Mouse (Mus musculus): ENCODE data around the gene Bckdhb. TPM values are rescaled to one million over a fixed set of nuclear protein-coding genes. Genes with fewer than 3 reads are reported as not detected.

Gene Bckdhb
- total and polyA plus RNA-seq, 3 experiments = 58.2 to 118 (median 97.5) TPM

DNA sequence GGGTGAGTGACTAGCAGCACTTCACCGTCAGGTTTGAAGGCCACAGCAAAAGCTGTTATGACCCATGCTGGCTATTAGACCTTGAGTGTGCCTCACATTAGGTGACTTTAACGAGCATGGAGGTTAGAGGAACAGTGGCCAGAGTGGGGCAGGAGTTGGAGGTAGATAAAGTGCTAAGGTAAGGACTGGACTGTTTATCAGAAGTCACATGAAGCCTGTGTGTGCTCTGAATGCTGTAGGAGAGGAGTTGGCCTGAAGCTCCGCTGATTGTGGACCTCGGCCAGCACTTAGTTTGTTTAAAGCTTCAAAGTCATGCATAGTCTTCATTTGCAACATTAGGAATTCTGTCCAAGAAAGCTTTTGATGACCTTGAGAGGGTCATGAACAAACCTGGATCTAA is 26.4 kb downstream of the Bckdhb start:
- no peak overlapping the region for H3K4me3 ChIP-seq
- H3K27ac ChIP-seq = no peak overlapping the region
- no peak for DNase-seq
- H3K27me3 ChIP-seq (ENCODE audit: control insufficient read depth, insufficient read depth, low read length) = no peaks in the 10 kb centered on the region
- TF ChIP-seq CTCF (IDR thresholded peaks at IDR 0.05) = no peak
- no peak for TF ChIP-seq EP300 (IDR thresholded peaks at IDR 0.05; ENCODE audit: insufficient read depth, low read depth, low read length)
- no peak for TF ChIP-seq POLR2A (IDR thresholded peaks at IDR 0.05; ENCODE audit: insufficient read depth, low read depth, low read length)
- no peaks in the 10 kb centered on the region for H3K79me2 ChIP-seq (replicated peaks; ENCODE audit: control insufficient read depth, insufficient read depth, low read length)
- intact Hi-C loops (cut with DNase I) = loop anchor here (10.0 kb wide), 2 partner anchors 293 to 1743 kb away; no protein-coding TSS in a partner anchor
- H3K36me3 ChIP-seq (ENCODE audit: control insufficient read depth, insufficient read depth, low read length) = no peaks in the 10 kb centered on the region
- no peak overlapping the region for H3K9ac ChIP-seq (ENCODE audit: low read depth, low read length)
- H3K4me1 ChIP-seq (ENCODE audit: control insufficient read depth, insufficient read depth, low read length) = peaks cover 2% of the 10 kb centered on the region; the same call in 1 of the 2 replicates
- WGBS = 50% methylated on average over 4 of the region's 4 CpGs

DNA sequence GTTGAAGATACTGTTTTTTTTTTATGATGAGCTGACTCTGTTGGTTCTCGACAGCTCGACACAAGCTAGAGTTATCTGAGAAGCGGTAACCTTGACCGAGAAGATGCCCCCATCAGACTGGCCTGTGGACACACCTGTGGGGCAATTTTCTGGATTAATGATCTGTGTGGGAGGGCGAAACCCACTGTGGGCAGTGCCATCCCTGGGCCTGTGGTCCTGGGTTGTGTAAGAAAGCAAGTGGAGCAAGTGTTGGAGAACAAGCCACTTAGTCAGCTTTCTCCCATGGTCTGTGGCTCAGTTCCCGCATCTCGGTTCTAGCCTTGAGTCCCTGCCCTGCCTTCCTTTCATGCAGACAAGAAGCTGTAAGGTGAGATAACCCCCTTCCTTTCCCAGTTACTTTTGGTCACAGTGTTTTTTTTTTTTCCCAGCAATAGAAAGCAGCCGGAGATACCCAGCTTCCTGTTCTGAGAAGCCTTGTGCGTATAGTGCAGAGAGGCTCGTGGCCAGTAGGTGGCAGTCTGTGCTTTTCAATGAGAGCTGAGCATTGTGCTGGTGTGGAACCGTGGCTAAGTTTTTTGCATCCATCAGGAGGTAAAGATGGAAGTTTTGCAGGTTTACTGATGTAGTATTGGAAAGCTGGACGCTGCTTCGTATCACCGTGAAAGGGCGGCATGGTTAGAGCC is 31.8 kb downstream of the Bckdhb start:
- Histone ChIP-seq H3K4me1 (ENCODE audit: control insufficient read depth, insufficient read depth, low read length) (no peaks in the 10 kb centered on the region), H3K27me3 (ENCODE audit: control insufficient read depth, insufficient read depth, low read length) (no peaks in the 10 kb centered on the region), H3K4me3 (no peak overlapping the region), H3K27ac (no peak overlapping the region), H3K79me2 (replicated peaks; ENCODE audit: control insufficient read depth, insufficient read depth, low read length) (no peaks in the 10 kb centered on the region), H3K36me3 (ENCODE audit: control insufficient read depth, insufficient read depth, low read length) (no peaks in the 10 kb centered on the region), H3K9ac (ENCODE audit: low read depth, low read length) (no peak overlapping the region)
- peak; percentile 64 to 80 for DNase-seq
- TF ChIP-seq POLR2A (IDR thresholded peaks at IDR 0.05; ENCODE audit: insufficient read depth, low read depth, low read length) (no peak), CTCF (IDR thresholded peaks at IDR 0.05) (peak; percentile 95), EP300 (IDR thresholded peaks at IDR 0.05; ENCODE audit: insufficient read depth, low read depth, low read length) (peak; percentile 63; the same call in 1 of the 2 replicates)
- 43% methylated on average over 15 of the region's 15 CpGs for WGBS
- intact Hi-C loops (cut with DNase I) = loop anchor here (5.0 to 10.0 kb wide), 3 partner anchors 288 to 1738 kb away; partner anchors contain the start of gene Tent5a

DNA sequence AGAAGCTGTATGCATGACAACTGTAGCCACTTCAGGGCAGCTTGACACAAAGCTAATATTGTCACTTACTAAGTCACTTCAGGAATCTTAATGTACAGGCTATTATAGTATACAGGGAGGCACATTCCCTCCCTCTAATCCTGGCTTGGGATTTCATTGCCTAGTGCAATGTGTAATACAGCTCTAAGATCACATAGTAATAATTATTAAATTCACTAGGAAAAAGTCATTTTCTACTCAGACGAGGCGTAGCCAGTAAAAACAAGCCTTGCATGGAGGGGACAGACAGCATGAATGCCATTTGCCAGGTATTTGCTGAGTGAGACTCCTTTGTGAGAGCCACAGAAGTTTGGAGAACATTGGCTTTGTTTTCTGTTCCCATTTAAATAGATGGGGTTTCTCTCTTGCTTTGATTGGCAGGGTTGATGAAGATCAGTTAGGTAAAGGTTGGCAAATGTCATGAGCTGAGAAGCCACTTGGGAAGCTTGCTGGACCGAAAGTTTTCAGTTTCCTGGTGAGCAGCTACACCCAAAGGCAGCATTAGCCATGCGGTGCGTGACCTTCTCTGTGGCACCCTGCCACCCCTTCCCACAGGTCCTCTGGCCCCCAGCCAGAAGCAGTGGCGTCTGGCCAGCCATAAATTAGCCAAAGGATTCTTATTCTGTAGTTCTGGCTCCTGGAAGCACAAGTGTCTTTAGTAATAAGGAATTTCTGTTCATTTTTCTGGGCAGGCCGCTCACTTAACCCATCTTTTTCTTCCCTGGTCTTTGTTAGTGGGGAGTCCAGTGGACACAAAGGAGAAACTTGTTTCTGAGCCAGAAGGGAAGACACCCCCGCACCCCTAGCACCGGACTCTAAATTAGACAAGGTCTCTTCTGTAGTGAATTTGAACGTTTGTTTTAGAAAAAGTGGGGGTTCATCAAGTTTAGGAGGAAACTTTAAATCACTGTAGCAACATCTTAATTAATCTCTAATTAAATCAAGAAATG is 37.4 kb downstream of the Bckdhb start:
- H3K27ac ChIP-seq = no peak overlapping the region
- no peaks in the 10 kb centered on the region for H3K27me3 ChIP-seq (ENCODE audit: control insufficient read depth, insufficient read depth, low read length)
- peaks cover 5% of the 10 kb centered on the region for H3K4me1 ChIP-seq (ENCODE audit: control insufficient read depth, insufficient read depth, low read length)
- TF ChIP-seq EP300 (IDR thresholded peaks at IDR 0.05; ENCODE audit: insufficient read depth, low read depth, low read length) (no peak), CTCF (IDR thresholded peaks at IDR 0.05) (no peak), POLR2A (IDR thresholded peaks at IDR 0.05; ENCODE audit: insufficient read depth, low read depth, low read length) (no peak)
- intact Hi-C loops (cut with DNase I) = loop anchor here (10.0 kb wide), 1 partner anchor 162 kb away; no protein-coding TSS in a partner anchor
- DNase-seq = peak; percentile 64 to 71
- no peak overlapping the region for H3K4me3 ChIP-seq
- H3K79me2 ChIP-seq (replicated peaks; ENCODE audit: control insufficient read depth, insufficient read depth, low read length) = no peaks in the 10 kb centered on the region
- H3K9ac ChIP-seq (ENCODE audit: low read depth, low read length) = no peak overlapping the region
- WGBS = 34% methylated on average over 10 of the region's 10 CpGs
- peaks cover 7% of the 10 kb centered on the region for H3K36me3 ChIP-seq (ENCODE audit: control insufficient read depth, insufficient read depth, low read length)

DNA sequence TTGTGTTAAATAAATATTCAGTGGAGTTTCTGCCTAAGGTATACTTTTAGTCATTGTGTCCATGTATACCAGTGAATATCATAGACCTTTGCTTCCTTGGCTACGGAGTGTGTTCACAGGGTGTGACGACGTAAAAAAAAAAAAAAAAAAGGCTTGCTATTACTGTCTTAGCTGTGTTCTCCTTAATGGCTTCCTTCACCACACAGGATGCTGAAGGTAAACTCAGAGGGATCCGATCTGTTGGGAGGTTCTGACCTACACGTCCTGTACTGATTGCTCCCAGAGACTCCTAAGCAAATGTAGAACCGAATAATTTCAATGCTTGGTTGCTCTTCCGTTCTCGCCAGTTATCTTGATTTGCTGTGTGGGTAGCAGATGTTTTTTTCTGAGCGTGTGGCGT is 38.4 kb downstream of the Bckdhb start:
- H3K36me3 ChIP-seq (ENCODE audit: control insufficient read depth, insufficient read depth, low read length) = peaks cover 7% of the 10 kb centered on the region
- intact Hi-C loops (cut with DNase I) = loop anchor here (10.0 kb wide), 1 partner anchor 162 kb away; no protein-coding TSS in a partner anchor
- no peak overlapping the region for H3K4me3 ChIP-seq
- 70% methylated on average over 10 of the region's 10 CpGs for WGBS
- peaks cover 5% of the 10 kb centered on the region for H3K4me1 ChIP-seq (ENCODE audit: control insufficient read depth, insufficient read depth, low read length)
- no peak overlapping the region for H3K9ac ChIP-seq (ENCODE audit: low read depth, low read length)
- no peaks in the 10 kb centered on the region for H3K27me3 ChIP-seq (ENCODE audit: control insufficient read depth, insufficient read depth, low read length)
- no peak overlapping the region for H3K27ac ChIP-seq
- no peaks in the 10 kb centered on the region for H3K79me2 ChIP-seq (replicated peaks; ENCODE audit: control insufficient read depth, insufficient read depth, low read length)
- TF ChIP-seq CTCF (IDR thresholded peaks at IDR 0.05) = no peak
- DNase-seq = no peak

DNA sequence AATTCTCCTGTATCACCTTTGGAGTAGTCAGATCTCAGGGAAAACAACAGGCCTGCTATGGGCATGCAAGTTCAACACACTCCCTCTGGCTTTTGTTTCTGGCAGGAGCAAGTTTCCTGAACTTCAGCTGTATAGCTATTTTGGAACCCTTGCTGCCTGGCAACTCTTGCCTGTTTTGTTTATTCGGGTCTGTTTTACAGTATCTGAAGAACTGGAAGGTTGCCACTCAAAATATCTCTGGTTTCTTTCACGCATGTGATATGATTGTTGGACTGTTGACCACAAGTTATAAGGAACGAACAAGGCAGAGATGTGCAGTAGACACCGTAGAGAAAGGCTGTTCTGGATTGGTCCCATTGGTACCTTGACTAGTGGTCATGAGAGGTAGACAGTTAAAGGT is 39.4 kb downstream of the Bckdhb start:
- Histone ChIP-seq H3K27ac (no peak overlapping the region; the same call in 1 of the 2 replicates), H3K4me3 (no peak overlapping the region), H3K27me3 (ENCODE audit: control insufficient read depth, insufficient read depth, low read length) (no peaks in the 10 kb centered on the region), H3K4me1 (ENCODE audit: control insufficient read depth, insufficient read depth, low read length) (peaks cover 6% of the 10 kb centered on the region), H3K9ac (ENCODE audit: low read depth, low read length) (no peak overlapping the region), H3K79me2 (replicated peaks; ENCODE audit: control insufficient read depth, insufficient read depth, low read length) (no peaks in the 10 kb centered on the region), H3K36me3 (ENCODE audit: control insufficient read depth, insufficient read depth, low read length) (peaks cover 7% of the 10 kb centered on the region)
- DNase-seq = peak in 1 of 2 experiments; percentile 31
- intact Hi-C loops (cut with DNase I) = loop anchor here (10.0 kb wide), 1 partner anchor 160 kb away; no protein-coding TSS in a partner anchor
- WGBS = 12% methylated on average over 4 of the region's 4 CpGs
- TF ChIP-seq POLR2A (IDR thresholded peaks at IDR 0.05; ENCODE audit: insufficient read depth, low read depth, low read length) (no peak), CTCF (IDR thresholded peaks at IDR 0.05) (peak; percentile 25)

All from heart, adult 2 months (tissue).